Mouse (Mus musculus): ENCODE data around the gene Rgs9. TPM values are rescaled to one million over a fixed set of nuclear protein-coding genes. Genes with fewer than 3 reads are reported as not detected.

Rgs9 gene
- polyA plus RNA-seq, 1 experiment from 2014 or later: 1.4 TPM

GRCm38 (mm10) chr11:109178788-109179518 lies 119.0 kb downstream of the Rgs9 start:
- no peak for ATAC-seq (replicated peaks; ENCODE audit: extremely low read depth, insufficient read depth, low FRiP score)
- H3K36me3 ChIP-seq (ENCODE audit: control insufficient read depth, insufficient read depth): no peaks in the 10 kb centered on the region
- H3K9me3 ChIP-seq (replicated peaks; ENCODE audit: control insufficient read depth, low read length): no peaks in the 10 kb centered on the region
- H3K4me2 ChIP-seq (ENCODE audit: low read depth, low read length): no peak overlapping the region
- no peak overlapping the region for H3K27ac ChIP-seq (ENCODE audit: low read length)
- WGBS: 59% methylated on average over 8 of the region's 8 CpGs
- H3K4me3 ChIP-seq (ENCODE audit: low read length): no peak overlapping the region
- H3K4me1 ChIP-seq (ENCODE audit: control insufficient read depth, insufficient read depth, low read length): no peaks in the 10 kb centered on the region
- H3K27me3 ChIP-seq (ENCODE audit: control insufficient read depth, insufficient read depth, low read length): 0 out of 2 replicates have a peak, but pooled peaks cover 5% of the 10 kb centered on the region
- H3K9ac ChIP-seq (ENCODE audit: low read length): no peak overlapping the region

GRCm38 (mm10) chr11:109175376-109175969 lies 122.5 kb downstream of the Rgs9 start:
- peaks cover 2% of the 10 kb centered on the region; the same call in 1 of the 2 replicates for H3K9me3 ChIP-seq (replicated peaks; ENCODE audit: control insufficient read depth, low read length)
- H3K27me3 ChIP-seq (ENCODE audit: control insufficient read depth, insufficient read depth, low read length): 0 out of 2 replicates have a peak, but pooled peaks cover 5% of the 10 kb centered on the region
- H3K4me2 ChIP-seq (ENCODE audit: low read depth, low read length): no peak overlapping the region
- H3K36me3 ChIP-seq (ENCODE audit: control insufficient read depth, insufficient read depth): no peaks in the 10 kb centered on the region
- ATAC-seq (replicated peaks; ENCODE audit: extremely low read depth, insufficient read depth, low FRiP score): no peak
- WGBS: 78% methylated on average over 8 of the region's 8 CpGs
- no peak overlapping the region for H3K4me3 ChIP-seq (ENCODE audit: low read length)
- no peak overlapping the region for H3K9ac ChIP-seq (ENCODE audit: low read length)
- no peaks in the 10 kb centered on the region for H3K4me1 ChIP-seq (ENCODE audit: control insufficient read depth, insufficient read depth, low read length)
- no peak overlapping the region for H3K27ac ChIP-seq (ENCODE audit: low read length)

Other genes starting within 250 kb of the Rgs9 start
- gene E030025P04Rik, start 153.8 kb downstream of the Rgs9 start, polyA plus RNA-seq (2015; fragmentation: Nextera tagmentation; extraction: Ambion mirVana): not detected in 2 replicates
- gene Gna13, start 64.7 kb upstream of the Rgs9 start, polyA plus RNA-seq (2015; fragmentation: Nextera tagmentation; extraction: Ambion mirVana): 20.7 and 21.6 TPM in 2 replicates
- not detected in 2 replicates for gene 9930022D16Rik, start 115.8 kb upstream of the Rgs9 start, polyA plus RNA-seq (2015; fragmentation: Nextera tagmentation; extraction: Ambion mirVana)
- gene Amz2, start 127.8 kb upstream of the Rgs9 start, polyA plus RNA-seq (2015; fragmentation: Nextera tagmentation; extraction: Ambion mirVana): 34.9 and 39.8 TPM in 2 replicates
- gene Arsg, start 175.2 kb upstream of the Rgs9 start, polyA plus RNA-seq (2015; fragmentation: Nextera tagmentation; extraction: Ambion mirVana): 3.6 TPM in 2 replicates
- gene Slc16a6, start 175.5 kb upstream of the Rgs9 start, polyA plus RNA-seq (2015; fragmentation: Nextera tagmentation; extraction: Ambion mirVana): 5.2 and 7.0 TPM in 2 replicates